Mouse (Mus musculus) liver, adult 2 months (tissue): ENCODE data around the gene Gbp8.

Experiments used
- CTCF ChIP-seq: fragments of 200-500 bp; IDR thresholded peaks from 2 replicates; pipeline ENCODE4 v1.5.1; 2011; ENCODE audit warnings: low read depth, low read length, control low read depth
- POLR2A ChIP-seq: fragments of 200-500 bp; IDR thresholded peaks from 2 replicates; pipeline ENCODE4 v1.6.1; 2011; ENCODE audit warnings: low read length, control low read depth; ENCODE audit not compliant: insufficient read depth; ENCODE audit errors: extremely low read depth

GRCm38 (mm10) chr5:105114696-105115095 lies 24.6 kb downstream of the Gbp8 start:
- no peak for TF ChIP-seq POLR2A
- no peak for TF ChIP-seq CTCF
